Mouse (Mus musculus): ENCODE results near the gene Syt1. TPM values are rescaled to one million over a fixed set of nuclear protein-coding genes. Genes with fewer than 3 reads are reported as not detected.
A peak's percentile ranks its signal among the peaks of the same experiment; 100 is the strongest.

The Syt1 gene
- polyA plus RNA-seq, 1 experiment from 2014 or later: 109 TPM

DNA sequence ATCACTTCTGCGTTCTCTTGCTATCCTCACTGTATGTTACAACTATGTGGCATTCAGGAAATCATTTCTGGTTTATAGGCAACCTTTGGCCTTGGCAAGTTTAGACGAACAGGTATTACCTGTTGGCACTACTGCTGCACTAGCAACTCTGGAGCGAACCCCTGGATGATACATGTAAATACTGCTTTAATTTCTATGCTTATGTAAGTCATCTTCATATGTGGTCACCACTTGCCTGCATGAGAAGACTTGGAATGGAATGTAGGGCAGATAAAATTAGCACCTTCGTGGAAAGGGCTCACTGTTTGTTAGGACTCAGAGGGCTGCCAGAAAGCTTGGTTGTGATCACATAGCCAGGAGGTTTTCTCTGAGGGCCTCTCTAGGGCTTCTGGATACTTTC lies 142.6 kb downstream of the Syt1 start:
- WGBS: 86% methylated on average over 4 of the region's 4 CpGs
- H3K36me3 ChIP-seq (ENCODE audit: control insufficient read depth, insufficient read depth): no peaks in the 10 kb centered on the region
- H3K27me3 ChIP-seq (replicated peaks; ENCODE audit: control insufficient read depth, insufficient read depth, low read length): no peaks in the 10 kb centered on the region
- H3K4me3 ChIP-seq (replicated peaks; ENCODE audit: low read length): no peak overlapping the region
- ATAC-seq: no peak
- H3K4me1 ChIP-seq (replicated peaks; ENCODE audit: control insufficient read depth, insufficient read depth, low read length): peaks cover 7% of the 10 kb centered on the region; the same call in 1 of the 2 replicates
- H3K4me2 ChIP-seq (ENCODE audit: low read length): no peak overlapping the region
- H3K27ac ChIP-seq (ENCODE audit: low read length): no peak overlapping the region
- H3K9me3 ChIP-seq (ENCODE audit: control insufficient read depth, low read length): no peaks in the 10 kb centered on the region
- no peak overlapping the region for H3K9ac ChIP-seq (replicated peaks; ENCODE audit: low read depth, low read length)

- peaks cover 7% of the 10 kb centered on the region; the same call in 1 of the 2 replicates for H3K4me1 ChIP-seq (replicated peaks; ENCODE audit: control insufficient read depth, insufficient read depth, low read length)
- H3K27ac ChIP-seq (ENCODE audit: low read length): no peak overlapping the region
- no peaks in the 10 kb centered on the region for H3K36me3 ChIP-seq (ENCODE audit: control insufficient read depth, insufficient read depth)
- no peaks in the 10 kb centered on the region for H3K9me3 ChIP-seq (ENCODE audit: control insufficient read depth, low read length)
- no peak overlapping the region for H3K4me3 ChIP-seq (replicated peaks; ENCODE audit: low read length)
- no peak for ATAC-seq
- H3K27me3 ChIP-seq (replicated peaks; ENCODE audit: control insufficient read depth, insufficient read depth, low read length): no peaks in the 10 kb centered on the region
- 48% methylated on average over 6 of the region's 6 CpGs for WGBS
- H3K9ac ChIP-seq (replicated peaks; ENCODE audit: low read depth, low read length): no peak overlapping the region
- no peak overlapping the region for H3K4me2 ChIP-seq (ENCODE audit: low read length)
These were observed 143.6 kb downstream of the Syt1 start for GRCm38 (mm10) chr10:108867202-108867601.

DNA sequence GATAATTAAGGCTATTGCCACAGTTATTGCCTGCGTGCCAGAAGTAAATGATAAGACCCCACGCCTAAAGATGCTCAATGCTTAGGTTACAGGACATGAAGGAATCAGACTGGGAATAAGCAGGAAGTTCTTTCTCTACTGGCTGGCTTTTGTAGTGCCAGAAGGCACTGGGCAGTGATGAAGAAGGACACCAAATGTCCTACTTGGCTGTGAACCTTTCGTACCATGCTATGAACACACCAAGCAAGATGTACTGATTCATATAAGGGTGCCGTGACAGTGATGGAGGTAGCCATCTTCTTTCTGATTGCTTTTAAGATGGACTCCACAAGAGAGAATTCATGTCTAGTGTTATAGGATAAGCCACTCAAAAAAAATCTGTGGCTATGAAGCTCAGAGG lies 145.2 kb downstream of the Syt1 start:
- no peaks in the 10 kb centered on the region for H3K9me3 ChIP-seq (ENCODE audit: control insufficient read depth, low read length)
- no peak overlapping the region for H3K9ac ChIP-seq (replicated peaks; ENCODE audit: low read depth, low read length)
- no peaks in the 10 kb centered on the region for H3K27me3 ChIP-seq (replicated peaks; ENCODE audit: control insufficient read depth, insufficient read depth, low read length)
- 97% methylated on average over 4 of the region's 4 CpGs for WGBS
- H3K36me3 ChIP-seq (ENCODE audit: control insufficient read depth, insufficient read depth): no peaks in the 10 kb centered on the region
- H3K4me3 ChIP-seq (replicated peaks; ENCODE audit: low read length): no peak overlapping the region
- H3K4me1 ChIP-seq (replicated peaks; ENCODE audit: control insufficient read depth, insufficient read depth, low read length): 0 out of 2 replicates have a peak, but pooled peaks cover 2% of the 10 kb centered on the region
- no peak overlapping the region for H3K4me2 ChIP-seq (ENCODE audit: low read length)
- no peak overlapping the region for H3K27ac ChIP-seq (ENCODE audit: low read length)
- ATAC-seq: no peak

- WGBS: 54% methylated on average over 6 of the region's 6 CpGs
- H3K4me2 ChIP-seq (ENCODE audit: low read length): no peak overlapping the region
- no peaks in the 10 kb centered on the region for H3K27me3 ChIP-seq (replicated peaks; ENCODE audit: control insufficient read depth, insufficient read depth, low read length)
- no peaks in the 10 kb centered on the region for H3K4me1 ChIP-seq (replicated peaks; ENCODE audit: control insufficient read depth, insufficient read depth, low read length)
- no peak overlapping the region for H3K9ac ChIP-seq (replicated peaks; ENCODE audit: low read depth, low read length)
- no peaks in the 10 kb centered on the region for H3K36me3 ChIP-seq (ENCODE audit: control insufficient read depth, insufficient read depth)
- H3K27ac ChIP-seq (ENCODE audit: low read length): no peak overlapping the region
- no peak overlapping the region for H3K4me3 ChIP-seq (replicated peaks; ENCODE audit: low read length)
- ATAC-seq: 0 out of 2 replicates have a peak, but pooled peaks have one; percentile 31
- H3K9me3 ChIP-seq (ENCODE audit: control insufficient read depth, low read length): no peaks in the 10 kb centered on the region
These were observed 154.8 kb downstream of the Syt1 start for GRCm38 (mm10) chr10:108855986-108856385.

DNA sequence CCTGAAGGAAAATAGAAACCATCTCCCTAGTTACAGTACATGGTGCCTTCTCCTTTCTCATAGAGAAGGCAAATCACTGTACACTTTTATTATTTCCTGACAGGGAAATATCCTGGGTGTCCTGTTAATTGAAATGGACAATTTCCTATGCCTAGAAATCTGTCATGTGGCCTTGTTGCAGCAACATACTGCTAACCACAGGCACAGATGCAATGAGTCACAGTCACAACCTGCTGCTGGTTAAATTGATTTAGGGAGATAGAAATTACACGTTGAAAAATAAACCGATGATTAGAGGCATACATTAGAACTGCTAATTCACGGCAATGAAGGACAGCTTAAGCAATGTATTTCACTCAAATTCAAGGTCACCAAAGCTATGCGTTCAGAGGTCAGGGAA lies 158.0 kb downstream of the Syt1 start:
- WGBS: 77% methylated on average over 4 of the region's 4 CpGs
- no peak overlapping the region for H3K4me2 ChIP-seq (ENCODE audit: low read length)
- H3K9ac ChIP-seq (replicated peaks; ENCODE audit: low read depth, low read length): no peak overlapping the region
- no peaks in the 10 kb centered on the region for H3K4me1 ChIP-seq (replicated peaks; ENCODE audit: control insufficient read depth, insufficient read depth, low read length)
- no peak for ATAC-seq
- H3K27me3 ChIP-seq (replicated peaks; ENCODE audit: control insufficient read depth, insufficient read depth, low read length): no peaks in the 10 kb centered on the region
- H3K27ac ChIP-seq (ENCODE audit: low read length): no peak overlapping the region
- H3K9me3 ChIP-seq (ENCODE audit: control insufficient read depth, low read length): no peaks in the 10 kb centered on the region
- no peaks in the 10 kb centered on the region for H3K36me3 ChIP-seq (ENCODE audit: control insufficient read depth, insufficient read depth)
- H3K4me3 ChIP-seq (replicated peaks; ENCODE audit: low read length): no peak overlapping the region

- Histone ChIP-seq H3K36me3 (ENCODE audit: control insufficient read depth, insufficient read depth) (no peaks in the 10 kb centered on the region), H3K4me3 (replicated peaks; ENCODE audit: low read length) (no peak overlapping the region), H3K27me3 (replicated peaks; ENCODE audit: control insufficient read depth, insufficient read depth, low read length) (no peaks in the 10 kb centered on the region), H3K4me2 (ENCODE audit: low read length) (no peak overlapping the region), H3K4me1 (replicated peaks; ENCODE audit: control insufficient read depth, insufficient read depth, low read length) (no peaks in the 10 kb centered on the region), H3K9ac (replicated peaks; ENCODE audit: low read depth, low read length) (no peak overlapping the region), H3K9me3 (ENCODE audit: control insufficient read depth, low read length) (no peaks in the 10 kb centered on the region), H3K27ac (ENCODE audit: low read length) (no peak overlapping the region)
- no peak for ATAC-seq
- WGBS: 74% methylated on average over 1 of the region's 1 CpGs
These were observed 173.3 kb downstream of the Syt1 start for GRCm38 (mm10) chr10:108837434-108837833.

GRCm38 (mm10) chr10:108832248-108832647 lies 178.5 kb downstream of the Syt1 start:
- H3K4me2 ChIP-seq (ENCODE audit: low read length): no peak overlapping the region
- no peak for ATAC-seq

DNA sequence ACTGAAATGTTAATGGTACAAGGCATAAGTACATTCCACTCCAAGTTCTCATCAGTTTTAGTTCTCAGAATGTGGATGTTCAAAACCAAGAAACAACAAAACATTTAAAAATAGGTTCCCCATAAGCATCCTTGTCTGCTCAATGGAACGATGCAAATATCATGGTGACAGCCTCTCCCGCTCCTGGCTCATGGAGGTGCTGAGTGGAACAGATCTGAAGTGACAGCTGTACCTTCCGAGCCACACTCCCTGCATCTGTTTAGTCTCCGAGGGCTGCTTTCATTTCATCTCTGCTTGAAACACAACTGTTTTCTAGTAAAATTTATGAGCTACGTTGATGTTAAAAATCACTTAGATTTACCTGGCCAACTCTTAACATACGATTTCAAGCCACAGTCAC lies 179.0 kb downstream of the Syt1 start:
- H3K9me3 ChIP-seq (ENCODE audit: control insufficient read depth, low read length): no peaks in the 10 kb centered on the region
- no peak overlapping the region for H3K4me2 ChIP-seq (ENCODE audit: low read length)
- 61% methylated on average over 6 of the region's 6 CpGs for WGBS
- ATAC-seq: no peak
- H3K27me3 ChIP-seq (replicated peaks; ENCODE audit: control insufficient read depth, insufficient read depth, low read length): no peaks in the 10 kb centered on the region
- no peaks in the 10 kb centered on the region for H3K4me1 ChIP-seq (replicated peaks; ENCODE audit: control insufficient read depth, insufficient read depth, low read length)
- no peaks in the 10 kb centered on the region for H3K36me3 ChIP-seq (ENCODE audit: control insufficient read depth, insufficient read depth)
- H3K27ac ChIP-seq (ENCODE audit: low read length): no peak overlapping the region
- no peak overlapping the region for H3K9ac ChIP-seq (replicated peaks; ENCODE audit: low read depth, low read length)
- no peak overlapping the region for H3K4me3 ChIP-seq (replicated peaks; ENCODE audit: low read length)

More at GRCm38 (mm10) chr10:108832248-108832647, 178.5 kb downstream of the Syt1 start:
- Histone ChIP-seq H3K4me3 (replicated peaks; ENCODE audit: low read length) (no peak overlapping the region), H3K27ac (ENCODE audit: low read length) (peak overlapping the region; percentile 4; the same call in 1 of the 2 replicates), H3K36me3 (ENCODE audit: control insufficient read depth, insufficient read depth) (no peaks in the 10 kb centered on the region), H3K9me3 (ENCODE audit: control insufficient read depth, low read length) (no peaks in the 10 kb centered on the region), H3K4me1 (replicated peaks; ENCODE audit: control insufficient read depth, insufficient read depth, low read length) (no peaks in the 10 kb centered on the region), H3K9ac (replicated peaks; ENCODE audit: low read depth, low read length) (no peak overlapping the region), H3K27me3 (replicated peaks; ENCODE audit: control insufficient read depth, insufficient read depth, low read length) (no peaks in the 10 kb centered on the region)
- 81% methylated on average over 6 of the region's 6 CpGs for WGBS

DNA sequence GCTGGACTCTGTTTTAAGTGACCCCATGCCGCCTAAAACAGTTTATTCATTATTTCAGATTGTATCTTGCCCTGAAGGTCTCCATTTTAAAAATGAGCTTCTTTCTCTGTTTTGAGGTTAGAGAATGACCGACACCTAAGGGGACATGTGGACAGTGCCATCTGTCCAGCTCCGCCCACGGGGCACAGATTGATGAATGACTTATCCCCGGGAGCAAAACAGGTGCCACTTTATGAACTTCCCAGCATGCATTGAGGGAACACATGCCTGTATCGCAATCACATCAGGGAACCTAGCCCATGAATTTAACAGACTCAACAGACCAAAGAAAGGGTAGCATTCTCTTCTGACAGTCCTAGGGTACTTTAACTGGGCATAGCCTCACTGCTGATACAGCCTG lies 188.5 kb downstream of the Syt1 start:
- ATAC-seq: no peak
- H3K4me2 ChIP-seq (ENCODE audit: low read length): no peak overlapping the region
- no peaks in the 10 kb centered on the region for H3K36me3 ChIP-seq (ENCODE audit: control insufficient read depth, insufficient read depth)
- H3K4me3 ChIP-seq (replicated peaks; ENCODE audit: low read length): no peak overlapping the region
- H3K27me3 ChIP-seq (replicated peaks; ENCODE audit: control insufficient read depth, insufficient read depth, low read length): no peaks in the 10 kb centered on the region
- H3K9ac ChIP-seq (replicated peaks; ENCODE audit: low read depth, low read length): no peak overlapping the region
- 94% methylated on average over 6 of the region's 6 CpGs for WGBS
- H3K27ac ChIP-seq (ENCODE audit: low read length): no peak overlapping the region
- no peaks in the 10 kb centered on the region for H3K9me3 ChIP-seq (ENCODE audit: control insufficient read depth, low read length)
- no peaks in the 10 kb centered on the region for H3K4me1 ChIP-seq (replicated peaks; ENCODE audit: control insufficient read depth, insufficient read depth, low read length)

DNA sequence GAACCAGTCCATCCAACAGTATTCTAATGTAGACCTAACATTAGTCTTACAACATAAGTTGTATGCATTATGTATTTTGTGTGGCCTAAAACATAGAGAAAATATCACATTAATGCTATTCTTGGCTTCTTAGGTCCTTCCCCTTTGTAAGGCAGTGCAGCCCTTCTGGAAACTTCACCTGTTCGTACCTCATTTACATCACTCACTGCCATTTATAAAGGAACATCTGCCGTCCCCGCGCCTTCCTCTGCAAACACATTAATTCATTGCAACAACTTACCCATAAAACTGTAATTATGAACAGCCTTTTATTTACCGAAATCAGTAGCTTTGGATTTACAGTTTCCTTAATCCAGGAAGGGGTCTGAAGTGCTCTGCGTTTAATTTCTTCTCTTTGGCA lies 195.4 kb downstream of the Syt1 start:
- no peaks in the 10 kb centered on the region for H3K36me3 ChIP-seq (ENCODE audit: control insufficient read depth, insufficient read depth)
- ATAC-seq: no peak; the same call in 1 of the 2 replicates
- no peaks in the 10 kb centered on the region for H3K9me3 ChIP-seq (ENCODE audit: control insufficient read depth, low read length)
- no peaks in the 10 kb centered on the region for H3K27me3 ChIP-seq (replicated peaks; ENCODE audit: control insufficient read depth, insufficient read depth, low read length)
- 30% methylated on average over 6 of the region's 6 CpGs for whole genome bisulfite sequencing
- no peak overlapping the region for H3K9ac ChIP-seq (replicated peaks; ENCODE audit: low read depth, low read length)
- no peak overlapping the region for H3K27ac ChIP-seq (ENCODE audit: low read length)
- H3K4me3 ChIP-seq (replicated peaks; ENCODE audit: low read length): no peak overlapping the region
- peaks cover 3% of the 10 kb centered on the region; the same call in 1 of the 2 replicates for H3K4me1 ChIP-seq (replicated peaks; ENCODE audit: control insufficient read depth, insufficient read depth, low read length)
- no peak overlapping the region for H3K4me2 ChIP-seq (ENCODE audit: low read length)

Measured in forebrain, embryonic 16.5 days (tissue).